In genomic region chr1:136007211-136008158, GRCm38 (mm10) we compare ENCODE assay signal across 8 mouse cellular contexts. TPM values are rescaled to one million over a fixed set of nuclear protein-coding genes. Genes with fewer than 3 reads are reported as not detected.
DNase-seq lines count a peak whose midpoint lies in the region; ATAC-seq and TF ChIP-seq lines count a peak whose summit lies in the region.

TSS of gene Tmem9 (plus strand) at chr1:136008150.

- peak; percentile 97 for ATAC-seq in lung, embryonic 16.5 days (ENCODE audit: low read depth)

- TF ChIP-seq CTCF in MEL (IDR thresholded peaks at IDR 0.05 in 2 of 3, conservative IDR thresholded peaks at IDR 0.05 in 1 of 3; ENCODE audit: control insufficient read depth in 1 of 3, insufficient read depth in 1 of 3, low read depth in 2 of 3, low read length in 3 of 3, poor library complexity in 1 of 3, severe bottlenecking in 1 of 3) = 0 out of 6 replicates have a peak, but pooled peaks of 1 of the 3 experiments have one; percentile 7
- no peak for TF ChIP-seq CTCF in layer of hippocampus, adult 2 months (conservative IDR thresholded peaks at IDR 0.05)

- no peaks in the 10 kb centered on the region; a peak in 3 of 4 replicates for H3K27me3 ChIP-seq in MEL (ENCODE audit: control insufficient read depth in 1 of 2, insufficient read depth in 2 of 2, low read length in 2 of 2)
- peaks cover 5% of the 10 kb centered on the region; the same call in 1 of the 2 replicates for H3K27me3 ChIP-seq in lung, embryonic 16.5 days (ENCODE audit: control insufficient read depth, insufficient read depth, low read depth, low read length)

- no peak for TF ChIP-seq RAD21 in MEL (IDR thresholded peaks at IDR 0.05; ENCODE audit: low read depth, low read length)

- no peak for TF ChIP-seq EP300 in MEL (IDR thresholded peaks at IDR 0.05; ENCODE audit: low read depth in 1 of 2, low read length in 2 of 2)

- no peak for TF ChIP-seq POLR2A in MEL (IDR thresholded peaks at IDR 0.05; ENCODE audit: control insufficient read depth in 1 of 2, insufficient read depth in 1 of 2, low read depth in 1 of 2, low read length in 2 of 2, poor library complexity in 1 of 2)

- peak within 1 kb of the TSS; percentile 80 for H3K4me2 ChIP-seq in lung, embryonic 16.5 days (ENCODE audit: low read depth, low read length)

- no peaks in the 10 kb centered on the region for H3K79me2 ChIP-seq in MEL (ENCODE audit: control insufficient read depth, insufficient read depth, low read length, poor library complexity)

- 4% methylated on average over 37 of the region's 37 CpGs for WGBS in lung, embryonic 16.5 days

- H3K4me1 ChIP-seq in MEL (ENCODE audit: control insufficient read depth in 1 of 2, insufficient read depth in 2 of 2, low read length in 2 of 2) = peaks cover 0 to 18% of the 10 kb centered on the region in 2 experiments; a peak in 2 of 4 replicates
- peaks cover 7% of the 10 kb centered on the region for H3K4me1 ChIP-seq in lung, embryonic 16.5 days (replicated peaks; ENCODE audit: control insufficient read depth, insufficient read depth, low read length)

- peak within 1 kb of the TSS; percentile 44 for H3K9ac ChIP-seq in MEL (ENCODE audit: control insufficient read depth, low read depth, low read length, poor library complexity, severe bottlenecking)
- H3K9ac ChIP-seq in lung, embryonic 16.5 days (ENCODE audit: low read length) = peak within 1 kb of the TSS; percentile 62

- DNase-seq in MEL (ENCODE audit: low read depth, low spot score) = peak; percentile 87
- DNase-seq in c-Kit-positive CD71-negative TER-119-negative erythroid progenitor cells, embryonic 14.5 days (ENCODE audit: low read depth) = peak; percentile 73
- peak; percentile 79 for DNase-seq in forelimb bud, embryonic 11.5 days (ENCODE audit: low read depth, low spot score)
- peak; percentile 71 for DNase-seq in heart, postnatal 4 days
- DNase-seq in layer of hippocampus, adult 2 months (ENCODE audit: low spot score in 2 of 2) = peak; percentile 26 to 52
- peak; percentile 35 for DNase-seq in ovary, postnatal 10 days (ENCODE audit: low spot score)
- peak; percentile 23 to 45 for DNase-seq in thymus, postnatal 36 days

- peaks cover 0 to 9% of the 10 kb centered on the region in 2 experiments; a peak in 2 of 4 replicates for H3K36me3 ChIP-seq in MEL (ENCODE audit: control insufficient read depth in 1 of 2, insufficient read depth in 2 of 2, low read length in 2 of 2)
- no peaks in the 10 kb centered on the region for H3K36me3 ChIP-seq in lung, embryonic 16.5 days (ENCODE audit: control insufficient read depth, insufficient read depth, low read length)

- H3K9me3 ChIP-seq in MEL (replicated peaks; ENCODE audit: insufficient read depth, low read length) = no peaks in the 10 kb centered on the region
- H3K9me3 ChIP-seq in lung, embryonic 16.5 days (ENCODE audit: control insufficient read depth, low read length) = no peaks in the 10 kb centered on the region

- H3K27ac ChIP-seq in MEL (ENCODE audit: control insufficient read depth, low read depth, low read length) = no peak within 1 kb of the TSS
- H3K27ac ChIP-seq in layer of hippocampus, adult 2 months = no peak within 1 kb of the TSS
- H3K27ac ChIP-seq in lung, embryonic 16.5 days (ENCODE audit: low read length) = no peak within 1 kb of the TSS

- peak within 1 kb of the TSS; percentile 60 to 64 for H3K4me3 ChIP-seq in MEL (ENCODE audit: control insufficient read depth in 1 of 2, insufficient read depth in 1 of 2, low read depth in 2 of 2, low read length in 2 of 2)
- peak within 1 kb of the TSS; percentile 55 for H3K4me3 ChIP-seq in layer of hippocampus, adult 2 months
- H3K4me3 ChIP-seq in lung, embryonic 16.5 days (ENCODE audit: low read length) = peak within 1 kb of the TSS; percentile 59

TF ChIP-seq in MEL, 35 proteins besides CTCF, POLR2A, EP300 and RAD21:
- TF ChIP-seq HCFC1 (IDR thresholded peaks at IDR 0.05; ENCODE audit: low read depth, low read length) = no peak
- no peak for TF ChIP-seq MYB (IDR thresholded peaks at IDR 0.05; ENCODE audit: low read depth, low read length)
- TF ChIP-seq MAFK (IDR thresholded peaks at IDR 0.05; ENCODE audit: borderline replicate concordance, low read depth, low read length) = no peak
- no peak for TF ChIP-seq SMC3 (IDR thresholded peaks at IDR 0.05; ENCODE audit: low read depth, low read length)
- no peak for TF ChIP-seq MAZ (IDR thresholded peaks at IDR 0.05; ENCODE audit: low read depth, low read length)

RNA-seq across cellular contexts. Expression of gene Tmem9, which starts in this region (rescaled TPM):
- 35.4 and 52.2 TPM in 2 replicates for total RNA-seq in MEL (2012; rRNA removed)
- 10 to 100 TPM in 1 of 2 experiments, not detected in 1; 82.9 TPM for polyA plus RNA-seq in MEL (2012; ENCODE audit: insufficient read depth in 1 of 2, insufficient read length in 2 of 2, low read depth in 1 of 2, low replicate concordance in 2 of 2, missing spikeins in 1 of 2)
- 10 to 100 TPM; 30.0 to 33.5 TPM for total RNA-seq in heart, postnatal 4 days (2021)
- total RNA-seq in layer of hippocampus, adult 2 months (2021) = 10 to 100 TPM; 69.5 to 85.7 TPM
- polyA plus RNA-seq in lung, embryonic 16.5 days (2015; fragmentation: Nextera tagmentation; extraction: Ambion mirVana) = 163 and 171 TPM in 2 replicates

Comparison
In these comparisons a context has a peak if more than half of its experiments do, and no peak if none do; other contexts are left out.
1. DNase-seq: peak in every context shown above with its lines; median percentile 87 in MEL; 79 in forelimb bud, embryonic 11.5 days; 73 in c-Kit-positive CD71-negative TER-119-negative erythroid progenitor cells, embryonic 14.5 days; 71 in heart, postnatal 4 days; 39 in layer of hippocampus, adult 2 months; 35 in ovary, postnatal 10 days; 34 in thymus, postnatal 36 days.